ENCODE assay signal across 19 mouse cellular contexts in the genomic region with DNA sequence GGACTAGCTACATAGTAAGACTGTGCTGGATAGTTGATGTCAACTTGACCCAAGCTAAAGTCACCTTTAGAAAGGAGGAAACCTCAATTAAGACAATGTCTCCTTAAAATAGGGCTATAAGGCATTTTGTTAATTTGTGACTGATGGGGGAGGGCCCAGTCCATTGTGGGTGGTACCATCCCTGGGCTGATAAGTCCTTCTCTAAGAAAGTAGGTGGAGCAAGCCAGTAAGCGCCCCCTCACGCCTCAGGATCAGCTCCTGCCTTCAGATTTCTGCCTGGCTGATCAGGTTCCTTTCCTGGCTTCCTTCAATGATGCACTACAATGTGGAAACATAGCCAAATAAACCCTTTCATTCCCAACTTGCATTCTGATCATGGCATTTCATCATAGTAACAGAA.
"Had no signal": no experiment of that assay in that cellular context is flagged by ENCODE, and none has a peak within 500 bp of the region (broad histone marks: within the 10 kb centered on the region; RNA-seq: fewer than 3 reads in every experiment).

No protein-coding gene starts in this region.

- H3K4me1 ChIP-seq: intestine, embryonic 15.5 days; limb, embryonic 13.5 days; lung, embryonic 15.5 days; neural tube, embryonic 15.5 days; stomach, embryonic 15.5 days had no signal

- H3K36me3 ChIP-seq: intestine, embryonic 15.5 days; stomach, embryonic 15.5 days had no signal

- H3K9me3 ChIP-seq: intestine, embryonic 15.5 days; kidney, embryonic 15.5 days; limb, embryonic 13.5 days; liver, embryonic 15.5 days; lung, embryonic 15.5 days; neural tube, embryonic 15.5 days; stomach, embryonic 15.5 days had no signal

- H3K4me2 ChIP-seq: intestine, embryonic 15.5 days; kidney, embryonic 15.5 days; limb, embryonic 13.5 days; liver, embryonic 15.5 days; lung, embryonic 15.5 days; neural tube, embryonic 15.5 days; stomach, embryonic 15.5 days had no signal

- H3K4me3 ChIP-seq: intestine, embryonic 15.5 days; kidney, embryonic 15.5 days; limb, embryonic 13.5 days; liver, embryonic 15.5 days; lung, embryonic 15.5 days; myocyte; neural tube, embryonic 15.5 days; stomach, embryonic 15.5 days had no signal

- H3K27ac ChIP-seq: intestine, embryonic 15.5 days; kidney, embryonic 15.5 days; limb, embryonic 13.5 days; liver, embryonic 15.5 days; lung, embryonic 15.5 days; macrophage; neural tube, embryonic 15.5 days; stomach, embryonic 15.5 days had no signal

- H3K9ac ChIP-seq: intestine, embryonic 15.5 days; kidney, embryonic 15.5 days; limb, embryonic 13.5 days; liver, embryonic 15.5 days; lung, embryonic 15.5 days; neural tube, embryonic 15.5 days; stomach, embryonic 15.5 days had no signal

- DNase-seq: kidney, adult 18-20 months; kidney, postnatal 14 days; left cerebral cortex, postnatal 4 days; lung, postnatal 14 days; midbrain, embryonic 14.5 days; retina, postnatal 1 day; right cerebral cortex, postnatal 4 days; spleen, adult 18-20 months; thymus, adult 2 months; thymus, postnatal 4 days had no signal

- H3K27me3 ChIP-seq: intestine, embryonic 15.5 days; kidney, embryonic 15.5 days; limb, embryonic 13.5 days; liver, embryonic 15.5 days; lung, embryonic 15.5 days; neural tube, embryonic 15.5 days; stomach, embryonic 15.5 days had no signal

- ATAC-seq: intestine, embryonic 15.5 days had no signal
